Mouse (Mus musculus): ENCODE measurements at regions not wholly inside any gene's neighbourhood (a gene's known extent, or its start where the extent isn't known, plus 50 kb on each side); places are given as distances from the start of the nearest gene placed in this dataset.

GRCm38 (mm10) chr1:164714905-164715304 is 81.5 kb upstream of the Dpt start:
- H3K27me3 ChIP-seq (ENCODE audit: control insufficient read depth, insufficient read depth, low read length, poor library complexity, severe bottlenecking) = no peaks in the 10 kb centered on the region
- H3K4me1 ChIP-seq (ENCODE audit: control insufficient read depth, insufficient read depth, low read length) = no peaks in the 10 kb centered on the region
- H3K27ac ChIP-seq (ENCODE audit: insufficient read depth, low read length) = no peak overlapping the region
- no peak overlapping the region for H3K4me3 ChIP-seq (ENCODE audit: low read depth, low read length)
- TF ChIP-seq POLR2A (IDR thresholded peaks at IDR 0.05; ENCODE audit: insufficient read depth, low read length) = no peak
- TF ChIP-seq EP300 (IDR thresholded peaks at IDR 0.05; ENCODE audit: insufficient read depth, low read depth, low read length) = no peak
- TF ChIP-seq CTCF (IDR thresholded peaks at IDR 0.05; ENCODE audit: low read depth, low read length) = no peak
- no peaks in the 10 kb centered on the region for H3K9me3 ChIP-seq (replicated peaks; ENCODE audit: control insufficient read depth, insufficient read depth, low read length, poor library complexity, severe bottlenecking)
- H3K9ac ChIP-seq (ENCODE audit: low read depth, poor library complexity, severe bottlenecking) = no peak overlapping the region
- H3K36me3 ChIP-seq (ENCODE audit: control insufficient read depth, insufficient read depth, low read length, poor library complexity, severe bottlenecking) = no peaks in the 10 kb centered on the region

- H3K9ac ChIP-seq (ENCODE audit: low read depth, poor library complexity, severe bottlenecking) = no peak overlapping the region
- H3K4me1 ChIP-seq (ENCODE audit: control insufficient read depth, insufficient read depth, low read length) = no peaks in the 10 kb centered on the region
- H3K36me3 ChIP-seq (ENCODE audit: control insufficient read depth, insufficient read depth, low read length, poor library complexity, severe bottlenecking) = no peaks in the 10 kb centered on the region
- no peaks in the 10 kb centered on the region for H3K27me3 ChIP-seq (ENCODE audit: control insufficient read depth, insufficient read depth, low read length, poor library complexity, severe bottlenecking)
- TF ChIP-seq POLR2A (IDR thresholded peaks at IDR 0.05; ENCODE audit: insufficient read depth, low read length) (no peak), EP300 (IDR thresholded peaks at IDR 0.05; ENCODE audit: insufficient read depth, low read depth, low read length) (no peak), CTCF (IDR thresholded peaks at IDR 0.05; ENCODE audit: low read depth, low read length) (no peak)
- no peaks in the 10 kb centered on the region for H3K9me3 ChIP-seq (replicated peaks; ENCODE audit: control insufficient read depth, insufficient read depth, low read length, poor library complexity, severe bottlenecking)
- H3K27ac ChIP-seq (ENCODE audit: insufficient read depth, low read length) = no peak overlapping the region
- H3K4me3 ChIP-seq (ENCODE audit: low read depth, low read length) = no peak overlapping the region
Observed at GRCm38 (mm10) chr1:164713798-164714551, 82.5 kb upstream of the Dpt start.

GRCm38 (mm10) chr1:164712514-164712913 is 83.9 kb upstream of the Dpt start:
- Histone ChIP-seq H3K36me3 (ENCODE audit: control insufficient read depth, insufficient read depth, low read length, poor library complexity, severe bottlenecking) (no peaks in the 10 kb centered on the region), H3K9ac (ENCODE audit: low read depth, poor library complexity, severe bottlenecking) (no peak overlapping the region), H3K4me3 (ENCODE audit: low read depth, low read length) (no peak overlapping the region), H3K27ac (ENCODE audit: insufficient read depth, low read length) (no peak overlapping the region), H3K9me3 (replicated peaks; ENCODE audit: control insufficient read depth, insufficient read depth, low read length, poor library complexity, severe bottlenecking) (no peaks in the 10 kb centered on the region), H3K27me3 (ENCODE audit: control insufficient read depth, insufficient read depth, low read length, poor library complexity, severe bottlenecking) (no peaks in the 10 kb centered on the region), H3K4me1 (ENCODE audit: control insufficient read depth, insufficient read depth, low read length) (no peaks in the 10 kb centered on the region)
- TF ChIP-seq POLR2A (IDR thresholded peaks at IDR 0.05; ENCODE audit: insufficient read depth, low read length) (no peak), CTCF (IDR thresholded peaks at IDR 0.05; ENCODE audit: low read depth, low read length) (no peak), EP300 (IDR thresholded peaks at IDR 0.05; ENCODE audit: insufficient read depth, low read depth, low read length) (no peak)

- Histone ChIP-seq H3K36me3 (ENCODE audit: control insufficient read depth, insufficient read depth, low read length, poor library complexity, severe bottlenecking) (no peaks in the 10 kb centered on the region), H3K9me3 (replicated peaks; ENCODE audit: control insufficient read depth, insufficient read depth, low read length, poor library complexity, severe bottlenecking) (no peaks in the 10 kb centered on the region), H3K4me1 (ENCODE audit: control insufficient read depth, insufficient read depth, low read length) (no peaks in the 10 kb centered on the region), H3K9ac (ENCODE audit: low read depth, poor library complexity, severe bottlenecking) (no peak overlapping the region), H3K27me3 (ENCODE audit: control insufficient read depth, insufficient read depth, low read length, poor library complexity, severe bottlenecking) (no peaks in the 10 kb centered on the region), H3K4me3 (ENCODE audit: low read depth, low read length) (no peak overlapping the region), H3K27ac (ENCODE audit: insufficient read depth, low read length) (no peak overlapping the region)
- TF ChIP-seq CTCF (IDR thresholded peaks at IDR 0.05; ENCODE audit: low read depth, low read length) (no peak), POLR2A (IDR thresholded peaks at IDR 0.05; ENCODE audit: insufficient read depth, low read length) (no peak), EP300 (IDR thresholded peaks at IDR 0.05; ENCODE audit: insufficient read depth, low read depth, low read length) (no peak)
Observed at GRCm38 (mm10) chr1:164704397-164705091, 91.9 kb upstream of the Dpt start.

- Histone ChIP-seq H3K9ac (ENCODE audit: low read depth, poor library complexity, severe bottlenecking) (no peak overlapping the region), H3K9me3 (replicated peaks; ENCODE audit: control insufficient read depth, insufficient read depth, low read length, poor library complexity, severe bottlenecking) (no peaks in the 10 kb centered on the region), H3K27me3 (ENCODE audit: control insufficient read depth, insufficient read depth, low read length, poor library complexity, severe bottlenecking) (no peaks in the 10 kb centered on the region), H3K36me3 (ENCODE audit: control insufficient read depth, insufficient read depth, low read length, poor library complexity, severe bottlenecking) (no peaks in the 10 kb centered on the region), H3K4me3 (ENCODE audit: low read depth, low read length) (no peak overlapping the region), H3K27ac (ENCODE audit: insufficient read depth, low read length) (no peak overlapping the region), H3K4me1 (ENCODE audit: control insufficient read depth, insufficient read depth, low read length) (no peaks in the 10 kb centered on the region)
- TF ChIP-seq EP300 (IDR thresholded peaks at IDR 0.05; ENCODE audit: insufficient read depth, low read depth, low read length) (no peak), POLR2A (IDR thresholded peaks at IDR 0.05; ENCODE audit: insufficient read depth, low read length) (no peak), CTCF (IDR thresholded peaks at IDR 0.05; ENCODE audit: low read depth, low read length) (no peak)
Observed at GRCm38 (mm10) chr1:164703560-164704131, 92.8 kb upstream of the Dpt start.

GRCm38 (mm10) chr1:164690055-164690454 is 106.4 kb upstream of the Dpt start:
- no peak overlapping the region for H3K27ac ChIP-seq (ENCODE audit: insufficient read depth, low read length)
- H3K4me1 ChIP-seq (ENCODE audit: control insufficient read depth, insufficient read depth, low read length) = no peaks in the 10 kb centered on the region
- H3K9me3 ChIP-seq (replicated peaks; ENCODE audit: control insufficient read depth, insufficient read depth, low read length, poor library complexity, severe bottlenecking) = no peaks in the 10 kb centered on the region
- TF ChIP-seq CTCF (IDR thresholded peaks at IDR 0.05; ENCODE audit: low read depth, low read length) = no peak
- no peaks in the 10 kb centered on the region for H3K27me3 ChIP-seq (ENCODE audit: control insufficient read depth, insufficient read depth, low read length, poor library complexity, severe bottlenecking)
- no peak overlapping the region for H3K4me3 ChIP-seq (ENCODE audit: low read depth, low read length)
- H3K9ac ChIP-seq (ENCODE audit: low read depth, poor library complexity, severe bottlenecking) = no peak overlapping the region
- H3K36me3 ChIP-seq (ENCODE audit: control insufficient read depth, insufficient read depth, low read length, poor library complexity, severe bottlenecking) = no peaks in the 10 kb centered on the region

Measured in ES-Bruce4 (cell line).